In genomic region chr12:29161546-29161945, GRCm38 (mm10) we compare ENCODE assay signal across 21 mouse cellular contexts.
DNase-seq lines count a peak whose midpoint lies in the region; ATAC-seq lines count a peak whose summit lies in the region.
"Had no signal": no experiment of that assay in that cellular context is flagged by ENCODE, and none has a peak within 500 bp of the region (broad histone marks: within the 10 kb centered on the region; RNA-seq: fewer than 3 reads in every experiment).

No protein-coding gene starts in this region.

- H3K4me3 ChIP-seq in embryonic facial prominence, embryonic 13.5 days: no peak overlapping the region
- H3K4me3 ChIP-seq in embryonic facial prominence, embryonic 10.5 days: no peak overlapping the region
- no peak overlapping the region for H3K4me3 ChIP-seq in embryonic facial prominence, embryonic 14.5 days (ENCODE audit: low read depth, low read length)
- H3K4me3 ChIP-seq in embryonic facial prominence, embryonic 15.5 days (replicated peaks): no peak overlapping the region

- H3K27ac ChIP-seq in embryonic facial prominence, embryonic 13.5 days: no peak overlapping the region
- no peak overlapping the region for H3K27ac ChIP-seq in embryonic facial prominence, embryonic 10.5 days (replicated peaks)
- H3K27ac ChIP-seq in embryonic facial prominence, embryonic 14.5 days (replicated peaks; ENCODE audit: low read depth, low read length): no peak overlapping the region
- no peak overlapping the region for H3K27ac ChIP-seq in embryonic facial prominence, embryonic 15.5 days (replicated peaks)

- H3K4me2 ChIP-seq in embryonic facial prominence, embryonic 13.5 days: no peak overlapping the region
- H3K4me2 ChIP-seq in embryonic facial prominence, embryonic 14.5 days (ENCODE audit: low read depth, low read length): no peak overlapping the region
- H3K4me2 ChIP-seq in embryonic facial prominence, embryonic 15.5 days (replicated peaks): no peak overlapping the region

- ATAC-seq in embryonic facial prominence, embryonic 13.5 days (ENCODE audit: insufficient number of reproducible peaks, insufficient read depth, low FRiP score, low TSS enrichment, low read depth): peak; percentile 79
- peak; percentile 90 for ATAC-seq in embryonic facial prominence, embryonic 14.5 days (ENCODE audit: low read depth)
- peak; percentile 37 for ATAC-seq in embryonic facial prominence, embryonic 15.5 days (ENCODE audit: insufficient number of reproducible peaks, low FRiP score, low TSS enrichment, low read depth)
- ATAC-seq: activated CD4-positive, CD25-positive, alpha-beta regulatory T cell, adult 4 months; CD4-positive, CD25-positive, alpha-beta regulatory T cell, adult 4 months; Patski had no signal

- DNase-seq in embryonic facial prominence, embryonic 10.5 days (ENCODE audit: low spot score): no peak
- peak; percentile 56 for DNase-seq in embryonic facial prominence, embryonic 14.5 days (ENCODE audit: low spot score)
- no peak for DNase-seq in cerebellum, postnatal 4 days (ENCODE audit: low spot score in 2 of 2)
- DNase-seq in right cerebral cortex, adult 18-20 months: no peak
- DNase-seq: adrenal gland, adult 2 months; adrenal gland, adult 8-10 months; adrenal gland, postnatal 10 days; adrenal gland, postnatal 14 days; adrenal gland, postnatal 25 days; adrenal gland, postnatal 36 days; B cell, adult 2 months; cerebellum, adult 11 months; cerebellum, adult 11-12 months; cerebellum, adult 18-20 months had no signal

- no peak overlapping the region for H3K9ac ChIP-seq in embryonic facial prominence, embryonic 13.5 days
- H3K9ac ChIP-seq in embryonic facial prominence, embryonic 14.5 days (ENCODE audit: low read depth, low read length): no peak overlapping the region
- H3K9ac ChIP-seq in embryonic facial prominence, embryonic 15.5 days: no peak overlapping the region

- no peaks in the 10 kb centered on the region for H3K36me3 ChIP-seq in embryonic facial prominence, embryonic 13.5 days
- H3K36me3 ChIP-seq in embryonic facial prominence, embryonic 10.5 days (replicated peaks): no peaks in the 10 kb centered on the region
- no peaks in the 10 kb centered on the region for H3K36me3 ChIP-seq in embryonic facial prominence, embryonic 14.5 days (ENCODE audit: control insufficient read depth, insufficient read depth, low read length)
- H3K36me3 ChIP-seq in embryonic facial prominence, embryonic 15.5 days: no peaks in the 10 kb centered on the region
- H3K36me3 ChIP-seq: G1E had no signal

- H3K9me3 ChIP-seq in embryonic facial prominence, embryonic 13.5 days: no peaks in the 10 kb centered on the region
- H3K9me3 ChIP-seq in embryonic facial prominence, embryonic 10.5 days: no peaks in the 10 kb centered on the region
- no peaks in the 10 kb centered on the region for H3K9me3 ChIP-seq in embryonic facial prominence, embryonic 14.5 days (ENCODE audit: control insufficient read depth, low read length)
- no peaks in the 10 kb centered on the region for H3K9me3 ChIP-seq in embryonic facial prominence, embryonic 15.5 days (replicated peaks)

- 21% methylated on average over 2 of the region's 2 CpGs for WGBS in embryonic facial prominence, embryonic 13.5 days
- 17% methylated on average over 2 of the region's 2 CpGs for WGBS in embryonic facial prominence, embryonic 10.5 days
- 14% methylated on average over 2 of the region's 2 CpGs for WGBS in embryonic facial prominence, embryonic 14.5 days
- WGBS in embryonic facial prominence, embryonic 15.5 days: 14% methylated on average over 2 of the region's 2 CpGs

- H3K27me3 ChIP-seq in embryonic facial prominence, embryonic 13.5 days: no peaks in the 10 kb centered on the region
- H3K27me3 ChIP-seq in embryonic facial prominence, embryonic 10.5 days (replicated peaks; ENCODE audit: low read depth, poor library complexity, severe bottlenecking): no peaks in the 10 kb centered on the region
- H3K27me3 ChIP-seq in embryonic facial prominence, embryonic 14.5 days (replicated peaks; ENCODE audit: control insufficient read depth, insufficient read depth, low read length): no peaks in the 10 kb centered on the region
- H3K27me3 ChIP-seq in embryonic facial prominence, embryonic 15.5 days: no peaks in the 10 kb centered on the region
- H3K27me3 ChIP-seq: CH12.LX, Patski had no signal

- 0 out of 2 replicates have a peak, but pooled peaks cover 4% of the 10 kb centered on the region for H3K4me1 ChIP-seq in embryonic facial prominence, embryonic 13.5 days
- H3K4me1 ChIP-seq in embryonic facial prominence, embryonic 10.5 days: peaks cover 13% of the 10 kb centered on the region
- no peaks in the 10 kb centered on the region for H3K4me1 ChIP-seq in embryonic facial prominence, embryonic 14.5 days (ENCODE audit: control insufficient read depth, insufficient read depth, low read length)
- no peaks in the 10 kb centered on the region for H3K4me1 ChIP-seq in embryonic facial prominence, embryonic 15.5 days

Comparison
In these comparisons a context has a peak if more than half of its experiments do, and no peak if none do; other contexts are left out.
1. ATAC-seq: peak in every context shown above with its lines; median percentile 90 in embryonic facial prominence, embryonic 14.5 days; 79 in embryonic facial prominence, embryonic 13.5 days; 37 in embryonic facial prominence, embryonic 15.5 days.